Mouse (Mus musculus) MEL (cell line): ENCODE results near the gene Fam210b.

ENCODE experiments used
- CTCF ChIP-seq, 3 experiments: IDR thresholded peaks in 2 of 3; conservative IDR thresholded peaks in 1 of 3; 2 replicates each; pipeline ENCODE4 v1.5.1; 2011 to 2012; ENCODE audit warnings: low read length in 3 of 3, low read depth in 2 of 3, mild to moderate bottlenecking in 2 of 3, improper control_type of control experiment in 1 of 3, inconsistent platforms in 1 of 3, mixed read lengths in 1 of 3, moderate library complexity in 1 of 3; ENCODE audit not compliant: control insufficient read depth in 1 of 3, insufficient read depth in 1 of 3, poor library complexity in 1 of 3, severe bottlenecking in 1 of 3
- EP300 ChIP-seq, 2 experiments: IDR thresholded peaks; 2 replicates each; pipeline ENCODE4 v1.6.1; 2011; ENCODE audit warnings: improper control_type of control experiment in 2 of 2, low read length in 2 of 2, low read depth in 1 of 2, mild to moderate bottlenecking in 1 of 2
- MEF2A ChIP-seq: IDR thresholded peaks from 2 replicates; pipeline ENCODE4 v1.6.1; 2014; ENCODE audit warnings: low read depth, mild to moderate bottlenecking, inconsistent platforms, low read length, improper control_type of control experiment; ENCODE audit not compliant: poor library complexity, insufficient replicate concordance, severe bottlenecking; ENCODE audit errors: extremely low read depth
- MYB ChIP-seq: IDR thresholded peaks from 2 replicates; pipeline ENCODE4 v1.6.1; 2011; ENCODE audit warnings: mild to moderate bottlenecking, low read depth, low read length, improper control_type of control experiment
- POLR2A ChIP-seq, 2 experiments: IDR thresholded peaks; 2 replicates each; pipeline ENCODE4 v1.6.1; 2011 to 2012; ENCODE audit warnings: low read length in 2 of 2, mild to moderate bottlenecking in 2 of 2, control low read depth in 1 of 2, improper control_type of control experiment in 1 of 2, low read depth in 1 of 2, moderate library complexity in 1 of 2; ENCODE audit not compliant: control insufficient read depth in 1 of 2, insufficient read depth in 1 of 2, poor library complexity in 1 of 2
- ZC3H11A ChIP-seq: IDR thresholded peaks from 2 replicates; pipeline ENCODE4 v1.6.1; 2012; ENCODE audit warnings: low read depth, mild to moderate bottlenecking, inconsistent platforms, low read length, improper control_type of control experiment

- TF ChIP-seq CTCF (IDR thresholded peaks at IDR 0.05 in 2 of 3, conservative IDR thresholded peaks at IDR 0.05 in 1 of 3; ENCODE audit: control insufficient read depth in 1 of 3, insufficient read depth in 1 of 3, low read depth in 2 of 3, low read length in 3 of 3, poor library complexity in 1 of 3, severe bottlenecking in 1 of 3) (no peak), EP300 (IDR thresholded peaks at IDR 0.05; ENCODE audit: low read depth in 1 of 2, low read length in 2 of 2) (no peak), ZC3H11A (no peak), POLR2A (IDR thresholded peaks at IDR 0.05; ENCODE audit: control insufficient read depth in 1 of 2, insufficient read depth in 1 of 2, low read depth in 1 of 2, low read length in 2 of 2, poor library complexity in 1 of 2) (no peak), MEF2A (no peak), MYB (no peak)
Measured at GRCm38 (mm10) chr2:172304118-172304708, 41.2 kb upstream of the Fam210b start.
